Mouse (Mus musculus): ENCODE measurements around the gene Dusp27. TPM values are rescaled to one million over a fixed set of nuclear protein-coding genes. Genes with fewer than 3 reads are reported as not detected.

Gene Dusp27
- polyA plus RNA-seq, 1 experiment from 2014 or later = 38.2 TPM

Other genes starting within 250 kb of the Dusp27 start
- 12.9 and 18.4 TPM in 2 replicates for gene Pou2f1, start 125.2 kb downstream of the Dusp27 start, polyA plus RNA-seq (2016; fragmentation: Nextera tagmentation; extraction: Ambion mirVana)
- 0.15 and 0.20 TPM in 2 replicates for gene Gpa33, start 2.3 kb upstream of the Dusp27 start, polyA plus RNA-seq (2016; fragmentation: Nextera tagmentation; extraction: Ambion mirVana)
- 0.09 and 0.11 TPM in 2 replicates for gene Mael, start 110.8 kb upstream of the Dusp27 start, polyA plus RNA-seq (2016; fragmentation: Nextera tagmentation; extraction: Ambion mirVana)
- gene Ildr2, start 126.2 kb upstream of the Dusp27 start, polyA plus RNA-seq (2016; fragmentation: Nextera tagmentation; extraction: Ambion mirVana) = 1.4 and 1.5 TPM in 2 replicates

Data from heart, embryonic 10.5 days (tissue).